ENCODE assay signal across 24 mouse cellular contexts in genomic region chr2:38131538-38131937, GRCm38 (mm10).
A peak's percentile ranks its signal among the peaks of the same experiment; 100 is the strongest.
DNase-seq lines count a peak whose midpoint lies in the region; ATAC-seq lines count a peak whose summit lies in the region.
"Had no signal": no experiment of that assay in that cellular context is flagged by ENCODE, and none has a peak within 500 bp of the region (broad histone marks: within the 10 kb centered on the region; RNA-seq: fewer than 3 reads in every experiment).

No protein-coding gene starts in this region.

- peak overlapping the region; percentile 76 for H3K27ac ChIP-seq in liver, embryonic 13.5 days
- H3K27ac ChIP-seq in liver, embryonic 16.5 days (ENCODE audit: low read length) = peak overlapping the region; percentile 55
- H3K27ac ChIP-seq: forebrain, embryonic 10.5 days; forebrain, embryonic 13.5 days; heart, embryonic 15.5 days; hindbrain, embryonic 14.5 days had no signal

- H3K4me2 ChIP-seq in liver, embryonic 13.5 days = peak overlapping the region; percentile 33; the same call in 1 of the 2 replicates
- no peak overlapping the region for H3K4me2 ChIP-seq in liver, embryonic 16.5 days (ENCODE audit: low read depth, low read length)
- H3K4me2 ChIP-seq: forebrain, embryonic 13.5 days; heart, embryonic 12.5 days; heart, embryonic 15.5 days; hindbrain, embryonic 14.5 days had no signal

- no peaks in the 10 kb centered on the region for H3K27me3 ChIP-seq in liver, embryonic 13.5 days
- no peaks in the 10 kb centered on the region for H3K27me3 ChIP-seq in liver, embryonic 16.5 days (ENCODE audit: control insufficient read depth, insufficient read depth, low read depth, low read length)
- H3K27me3 ChIP-seq: forebrain, embryonic 13.5 days; heart, embryonic 12.5 days; heart, embryonic 15.5 days; Patski had no signal

- H3K4me1 ChIP-seq in liver, embryonic 13.5 days (replicated peaks) = peaks cover 69% of the 10 kb centered on the region
- H3K4me1 ChIP-seq in liver, embryonic 16.5 days (ENCODE audit: control insufficient read depth, low read depth, low read length) = peaks cover 29% of the 10 kb centered on the region

- H3K4me3 ChIP-seq in liver, embryonic 13.5 days (replicated peaks) = no peak overlapping the region
- H3K4me3 ChIP-seq in liver, embryonic 16.5 days (ENCODE audit: low read depth, low read length) = no peak overlapping the region
- H3K4me3 ChIP-seq: forebrain, embryonic 10.5 days; forebrain, embryonic 13.5 days; heart, embryonic 12.5 days; heart, embryonic 15.5 days had no signal

- DNase-seq in heart, adult 11 months = peak; percentile 37
- DNase-seq in heart, postnatal 14 days = no peak
- DNase-seq in liver, embryonic 13.5 days = no peak
- no peak for DNase-seq in testis, postnatal 14 days (ENCODE audit: low spot score)
- DNase-seq in layer of hippocampus, adult 18-20 months (ENCODE audit: low spot score in 2 of 2) = no peak
- DNase-seq in kidney, adult 11 months = no peak
- DNase-seq: adrenal gland, postnatal 10 days; adrenal gland, postnatal 36 days; cerebellum, adult 18-20 months; cerebellum, adult 9-10 months; cerebellum, postnatal 14 days; gastrocnemius, postnatal 10 days; gastrocnemius, postnatal 36 days; heart, adult 18-20 months; heart, postnatal 10 days; heart, postnatal 4 days had no signal

- intact Hi-C loops in heart, postnatal 14 days (cut with DNase I) = no loop called here

- WGBS in liver, embryonic 13.5 days (ENCODE audit: insufficient replicate concordance) = 62% methylated on average over 1 of the region's 1 CpGs
- WGBS in liver, embryonic 16.5 days (ENCODE audit: insufficient replicate concordance) = 59% methylated on average over 1 of the region's 1 CpGs

- H3K9me3 ChIP-seq in liver, embryonic 13.5 days (replicated peaks) = no peaks in the 10 kb centered on the region
- H3K9me3 ChIP-seq in liver, embryonic 16.5 days (replicated peaks; ENCODE audit: control insufficient read depth, low read length) = no peaks in the 10 kb centered on the region
- H3K9me3 ChIP-seq: forebrain, embryonic 10.5 days; forebrain, embryonic 13.5 days; heart, embryonic 12.5 days; heart, embryonic 15.5 days had no signal

- ATAC-seq in liver, embryonic 13.5 days (ENCODE audit: low read depth) = no peak
- ATAC-seq in liver, embryonic 16.5 days (ENCODE audit: low read depth) = no peak; the same call in 1 of the 2 replicates
- ATAC-seq: forebrain, embryonic 13.5 days; forebrain, embryonic 16.5 days; Patski had no signal

- H3K36me3 ChIP-seq in liver, embryonic 13.5 days = no peaks in the 10 kb centered on the region
- no peaks in the 10 kb centered on the region for H3K36me3 ChIP-seq in liver, embryonic 16.5 days (ENCODE audit: control insufficient read depth, insufficient read depth)
- H3K36me3 ChIP-seq: forebrain, embryonic 10.5 days; heart, embryonic 12.5 days; heart, embryonic 15.5 days had no signal

- H3K9ac ChIP-seq in liver, embryonic 13.5 days = peak overlapping the region; percentile 34; the same call in 1 of the 2 replicates
- no peak overlapping the region for H3K9ac ChIP-seq in liver, embryonic 16.5 days (ENCODE audit: low read depth, low read length)
- H3K9ac ChIP-seq: forebrain, embryonic 13.5 days; heart, embryonic 12.5 days; heart, embryonic 15.5 days; hindbrain, embryonic 14.5 days had no signal
